Mouse (Mus musculus): ENCODE measurements around the gene Olfr412.

Gene Olfr412

DNA sequence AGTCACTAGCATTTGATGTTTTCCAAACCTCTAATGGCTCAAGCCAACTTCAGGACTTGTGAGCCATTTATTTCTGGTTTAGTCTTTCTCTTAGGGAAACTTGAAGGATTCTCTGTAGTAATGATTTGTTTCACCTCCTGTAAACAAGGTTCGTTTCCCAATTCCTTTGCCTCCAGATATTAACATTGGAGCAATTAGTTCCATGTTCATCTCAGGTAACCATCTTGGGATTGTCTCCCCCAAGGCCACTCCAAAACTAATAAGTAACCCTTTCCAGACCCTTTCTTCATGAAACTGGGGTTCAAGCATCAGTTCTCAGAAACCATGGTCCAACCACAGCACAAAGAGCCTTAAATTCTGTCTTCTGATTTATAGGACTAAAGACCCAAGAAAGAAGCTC is at the start of gene Olfr412:
Gene Olfr412, plus strand, starts transcription at position 301 of the 400 bp plus-strand sequence.
- DNase-seq: no peak

GRCm38 (mm10) chr11:74326044-74326443 is 35.8 kb upstream of the Olfr412 start:
- no peak for DNase-seq

DNA sequence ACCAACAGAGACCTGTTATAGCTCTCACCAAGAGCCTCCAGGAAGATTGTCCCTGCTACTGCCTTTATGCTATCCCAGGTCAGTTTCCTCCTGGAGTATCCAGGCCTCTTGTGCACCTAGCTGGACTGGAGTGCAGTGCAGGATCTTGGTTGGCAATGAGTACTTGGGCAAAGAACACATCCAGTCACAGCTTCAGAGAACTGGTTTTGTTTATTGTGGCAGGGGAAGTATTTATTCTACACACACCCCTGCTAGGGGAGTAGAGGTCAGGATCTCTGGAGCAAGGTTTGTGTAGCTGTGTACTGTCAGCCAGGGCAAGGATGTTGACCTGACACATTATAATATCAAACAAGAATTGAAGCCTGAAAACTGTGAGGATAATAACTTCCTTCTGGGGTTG is 33.1 kb upstream of the Olfr412 start:
- DNase-seq: no peak

- DNase-seq: no peak
Measured at GRCm38 (mm10) chr11:74337931-74338330, 23.9 kb upstream of the Olfr412 start, which contains the start of gene Olfr410. Gene Olfr410, minus strand, starts transcription at chr11:74338031.

GRCm38 (mm10) chr11:74352550-74352949 is 9.3 kb upstream of the Olfr412 start, which contains the start of gene Olfr411:
Gene Olfr411, minus strand, starts transcription at chr11:74352650.
- no peak for DNase-seq

DNA sequence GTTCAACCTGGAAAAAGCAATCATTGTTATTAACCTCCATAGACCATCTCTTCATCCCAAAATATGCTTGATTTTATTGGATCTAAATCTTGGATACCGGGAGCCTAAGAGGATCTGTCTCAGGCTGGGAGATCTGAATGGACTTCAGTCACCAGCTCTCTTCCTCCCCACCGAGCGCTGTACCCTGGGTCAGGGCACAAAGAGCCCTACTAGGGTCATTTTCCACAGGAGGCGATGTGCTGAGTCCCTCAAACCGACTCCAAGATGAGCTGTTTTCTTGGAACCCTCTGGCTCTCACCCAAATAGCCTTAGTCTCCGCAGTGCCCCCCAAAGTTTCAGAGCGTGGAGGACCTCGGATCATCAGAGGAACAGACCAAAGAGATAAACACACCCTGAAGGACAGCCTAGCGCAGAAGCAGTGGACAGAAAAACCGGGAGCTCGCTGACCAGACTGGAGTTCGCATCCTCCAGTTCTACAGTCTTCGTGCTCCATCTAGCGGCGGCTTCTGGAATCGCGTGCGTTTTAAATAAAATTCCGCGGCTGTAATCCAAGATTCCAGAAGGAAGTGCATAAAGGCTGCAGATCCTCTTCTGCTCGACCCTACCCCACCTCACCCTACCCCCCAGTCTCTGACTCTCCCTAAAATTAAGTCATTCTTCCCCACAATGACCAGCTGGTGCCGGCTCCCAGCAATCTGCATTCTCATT is 9.7 kb downstream of the Olfr412 start:
- peak; percentile 71 to 84 for DNase-seq

GRCm38 (mm10) chr11:74376847-74377246 is 15.0 kb downstream of the Olfr412 start:
- DNase-seq: peak; percentile 54 to 64

DNA sequence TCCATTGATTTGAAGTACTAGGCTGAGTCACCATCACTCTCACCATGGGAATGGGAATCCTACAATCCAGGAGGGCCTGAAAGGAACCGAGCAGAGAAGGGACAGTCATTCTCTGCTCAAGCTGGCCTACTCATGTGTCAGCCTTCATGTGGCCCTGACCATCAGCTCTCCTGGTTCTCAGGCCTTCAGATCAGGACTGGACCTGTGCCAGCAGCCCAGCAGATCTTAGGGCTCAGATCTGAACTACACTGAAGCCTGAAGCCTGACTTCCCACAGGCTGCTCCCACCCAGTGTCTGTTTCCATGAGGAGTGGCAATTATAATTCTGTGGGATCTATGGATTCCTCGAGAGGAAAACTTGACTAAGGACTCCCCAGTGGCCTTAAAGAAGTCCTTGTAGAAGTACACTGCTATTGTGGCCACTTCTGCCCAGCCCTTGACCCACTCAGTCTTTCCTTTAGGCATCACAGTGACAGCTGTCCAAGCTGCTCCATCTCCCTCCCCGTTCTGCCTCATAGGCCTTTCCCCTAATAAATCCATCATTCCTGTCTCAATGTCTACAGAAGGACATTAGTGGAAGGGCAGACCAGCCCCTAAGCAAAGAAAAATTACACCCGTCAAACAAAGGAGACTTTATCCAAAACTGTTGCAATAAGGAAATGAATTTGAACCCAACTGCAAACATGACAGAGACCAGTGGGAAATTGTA is 17.5 kb downstream of the Olfr412 start:
- no peak for DNase-seq

- DNase-seq: peak; percentile 29 to 58
Measured at GRCm38 (mm10) chr11:74385674-74386073, 23.8 kb downstream of the Olfr412 start.

GRCm38 (mm10) chr11:74387203-74387602 is 25.3 kb downstream of the Olfr412 start:
- DNase-seq: no peak

GRCm38 (mm10) chr11:74391899-74392298 is 30.0 kb downstream of the Olfr412 start:
- DNase-seq: no peak

GRCm38 (mm10) chr11:74392903-74393302 is 31.0 kb downstream of the Olfr412 start:
- DNase-seq: no peak

GRCm38 (mm10) chr11:74393489-74393888 is 31.6 kb downstream of the Olfr412 start:
- no peak for DNase-seq

DNA sequence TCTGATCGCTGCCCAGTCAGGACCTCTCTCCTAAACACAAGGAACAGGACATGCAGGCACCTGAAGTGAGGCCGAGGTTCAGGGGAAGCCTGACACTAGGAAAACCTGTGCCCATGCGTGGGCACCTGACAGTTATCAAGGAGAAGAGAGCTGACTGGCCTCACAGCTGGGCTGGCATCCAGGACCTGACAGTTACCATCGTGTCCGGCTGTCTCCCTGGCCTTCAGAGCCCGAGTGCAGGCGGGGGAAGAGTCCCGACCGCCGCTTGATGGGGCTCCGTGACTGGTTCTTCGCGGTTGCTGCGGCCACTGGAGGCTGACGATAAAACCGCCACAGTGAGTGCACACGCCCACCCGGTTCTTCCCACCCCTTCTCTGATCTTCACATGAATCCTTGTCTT is 33.7 kb downstream of the Olfr412 start:
- DNase-seq: no peak

DNA sequence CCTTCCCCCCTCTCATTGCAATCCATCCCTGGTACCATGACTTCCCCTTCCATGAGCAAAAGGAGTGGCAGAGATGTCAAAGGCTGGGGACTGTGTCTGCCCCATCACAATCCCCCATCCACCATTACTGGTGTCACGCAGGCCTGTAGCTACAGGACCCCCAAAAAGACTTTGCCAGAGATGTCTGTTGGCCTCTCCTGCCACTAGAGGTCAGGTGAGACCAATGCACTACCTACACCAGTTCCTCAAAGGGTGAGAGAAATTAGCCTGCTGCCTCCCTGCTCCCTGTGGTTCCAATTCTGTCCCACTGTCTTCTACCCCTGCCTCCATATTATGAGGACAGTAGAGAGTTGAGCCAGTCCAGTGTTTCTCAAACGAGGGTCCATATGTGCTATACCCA is 40.3 kb downstream of the Olfr412 start:
- no peak for DNase-seq

GRCm38 (mm10) chr11:74404216-74404615 is 42.3 kb downstream of the Olfr412 start:
- DNase-seq: peak in 1 of 2 experiments; percentile 61

DNA sequence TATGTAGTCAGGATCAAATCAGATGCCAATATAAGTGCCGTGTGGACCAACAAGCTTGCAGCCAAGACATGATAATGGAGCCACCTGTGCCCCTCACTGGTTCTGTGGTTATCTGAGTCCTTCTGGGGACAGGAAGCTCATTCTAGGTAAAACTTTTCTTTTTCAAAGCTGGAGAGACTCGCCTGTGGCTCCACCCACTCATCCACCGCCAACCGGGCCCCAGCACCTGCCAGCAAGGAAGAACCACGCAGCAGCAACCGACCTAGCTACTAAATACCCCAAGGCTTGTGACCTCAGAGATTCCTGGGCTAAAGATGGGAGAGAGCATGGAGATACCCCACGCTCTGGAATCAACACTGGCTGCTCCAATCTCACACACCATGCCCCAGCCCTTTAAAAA is 43.3 kb downstream of the Olfr412 start:
- DNase-seq: peak in 1 of 2 experiments; percentile 20

GRCm38 (mm10) chr11:74408587-74409446 is 46.9 kb downstream of the Olfr412 start:
- DNase-seq: peak; percentile 97

DNA sequence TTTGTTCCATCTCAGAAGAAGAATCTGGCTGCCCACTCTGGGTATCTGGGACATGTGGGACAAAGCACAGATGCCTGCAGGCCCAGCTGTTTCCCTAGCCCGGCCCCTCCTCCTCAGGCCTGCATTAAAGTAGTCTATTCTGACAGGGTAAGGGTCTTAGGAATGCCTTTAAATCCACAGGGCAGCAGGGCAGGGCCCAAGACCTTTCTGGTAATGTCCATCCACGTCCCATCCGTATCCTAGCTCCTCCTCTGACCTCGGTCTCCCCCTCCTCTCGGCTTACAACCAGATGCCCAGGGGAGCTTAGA is 47.5 kb downstream of the Olfr412 start:
- DNase-seq: no peak

GRCm38 (mm10) chr11:74409757-74410174 is 47.9 kb downstream of the Olfr412 start:
- DNase-seq: peak; percentile 41 to 71

DNA sequence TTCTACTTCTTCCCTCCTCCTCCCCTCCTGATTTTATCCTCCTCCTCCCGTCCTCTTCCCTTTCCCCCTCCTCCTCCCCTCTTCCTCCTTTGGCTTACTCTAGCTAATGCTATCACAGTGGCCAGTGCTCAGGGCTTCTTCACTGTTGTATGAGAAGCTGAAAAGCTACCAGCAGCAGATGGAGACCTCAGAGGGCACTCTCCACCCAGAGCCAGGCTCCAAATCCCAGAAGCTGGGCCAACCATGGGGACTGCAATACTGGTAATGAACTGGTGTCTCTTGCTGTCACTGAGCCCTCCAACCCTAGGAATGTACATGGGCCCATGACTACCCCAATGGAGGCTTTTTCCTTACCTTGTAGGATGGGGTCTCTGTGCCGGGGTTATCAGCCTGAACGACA is 50.1 kb downstream of the Olfr412 start:
- no peak for DNase-seq

- DNase-seq: no peak
Measured at GRCm38 (mm10) chr11:74412462-74412861, 50.6 kb downstream of the Olfr412 start.

- no peak for DNase-seq
Measured at GRCm38 (mm10) chr11:74413449-74413972, 51.6 kb downstream of the Olfr412 start.
